In the genomic region with DNA sequence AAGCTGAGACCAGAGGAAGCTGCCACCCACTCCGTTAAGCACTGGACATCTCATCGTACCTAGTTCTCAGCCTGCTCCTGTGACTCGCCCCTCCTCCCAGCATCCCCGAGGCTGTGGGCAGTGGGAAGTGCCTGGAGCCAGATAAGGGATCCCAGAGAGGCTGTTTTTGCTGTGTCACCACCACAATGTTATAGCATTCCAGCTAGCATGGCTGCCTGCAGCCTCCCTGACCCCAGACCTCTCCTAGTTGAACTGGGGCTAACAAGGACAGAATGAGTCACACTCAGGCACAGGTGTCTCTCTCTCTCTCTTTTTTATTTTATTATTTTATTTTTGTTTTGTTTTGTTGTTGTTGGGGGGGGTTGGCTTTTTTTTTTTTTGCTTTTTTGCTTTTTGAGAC, we compare ENCODE assay signal across 18 mouse cellular contexts. TPM values are rescaled to one million over a fixed set of nuclear protein-coding genes. Genes with fewer than 3 reads are reported as not detected.
DNase-seq lines count a peak whose midpoint lies in the region; ATAC-seq and TF ChIP-seq lines count a peak whose summit lies in the region.
"Had no signal": no experiment of that assay in that cellular context is flagged by ENCODE, and none has a peak within 500 bp of the region (broad histone marks: within the 10 kb centered on the region; RNA-seq: fewer than 3 reads in every experiment).

No protein-coding gene starts in this region.

- TF ChIP-seq CTCF in gastrocnemius, adult 2 months (IDR thresholded peaks at IDR 0.05), result no peak
- TF ChIP-seq CTCF in CH12.LX (conservative IDR thresholded peaks at IDR 0.05 in 1 of 2, IDR thresholded peaks at IDR 0.05 in 1 of 2; ENCODE audit: low read depth in 2 of 2, low read length in 2 of 2), result no peak

- peaks cover 47 to 98% of the 10 kb centered on the region in 2 experiments for H3K36me3 ChIP-seq in CH12.LX (replicated peaks in 1 of 2; ENCODE audit: control insufficient read depth in 1 of 2, insufficient read depth in 1 of 2, low read length in 1 of 2)
- H3K36me3 ChIP-seq in liver, embryonic 15.5 days (replicated peaks), result 0 out of 2 replicates have a peak, but pooled peaks cover 11% of the 10 kb centered on the region
- H3K36me3 ChIP-seq: hindbrain, embryonic 15.5 days; midbrain, embryonic 12.5 days had no signal

- dilution Hi-C loops in CH12.LX (cut with MboI; ENCODE audit: extremely low pct_ligation_motif_present, extremely low pct_unique_long_range_greater_than_20kb, low sequenced_read_pairs), result no loop called here

- intact Hi-C loops in gastrocnemius, adult 2 months (cut with DNase I), result no loop called here

- TF ChIP-seq EP300 in CH12.LX (IDR thresholded peaks at IDR 0.05; ENCODE audit: low read length), result no peak

- ATAC-seq in common myeloid progenitor, adult 5-6 weeks (replicated peaks; ENCODE audit: low read depth, poor library complexity, severe bottlenecking), result peak; percentile 84
- ATAC-seq in liver, embryonic 15.5 days (ENCODE audit: insufficient read depth), result peak; percentile 35

- H3K4me3 ChIP-seq in gastrocnemius, adult 2 months, result no peak overlapping the region
- H3K4me3 ChIP-seq in CH12.LX (replicated peaks in 1 of 3; ENCODE audit: low read depth in 2 of 3, low read length in 2 of 3, poor library complexity in 1 of 3), result no peak overlapping the region
- no peak overlapping the region for H3K4me3 ChIP-seq in liver, embryonic 15.5 days (replicated peaks)
- H3K4me3 ChIP-seq: embryonic facial prominence, embryonic 13.5 days; hindbrain, embryonic 15.5 days; midbrain, embryonic 12.5 days had no signal

- no peak overlapping the region for H3K4me2 ChIP-seq in CH12.LX (ENCODE audit: insufficient read depth, low read depth, poor library complexity, severe bottlenecking)
- no peak overlapping the region for H3K4me2 ChIP-seq in liver, embryonic 15.5 days
- H3K4me2 ChIP-seq: embryonic facial prominence, embryonic 13.5 days; hindbrain, embryonic 15.5 days; midbrain, embryonic 12.5 days had no signal

- TF ChIP-seq POLR2A in CH12.LX (IDR thresholded peaks at IDR 0.05; ENCODE audit: low read depth, low read length), result no peak

- peak overlapping the region; percentile 69; the same call in 1 of the 2 replicates for H3K27ac ChIP-seq in gastrocnemius, adult 2 months
- peak overlapping the region; percentile 31; the same call in 1 of the 2 replicates for H3K27ac ChIP-seq in CH12.LX (ENCODE audit: insufficient read depth, low read depth)
- no peak overlapping the region for H3K27ac ChIP-seq in liver, embryonic 15.5 days (replicated peaks)
- H3K27ac ChIP-seq: embryonic facial prominence, embryonic 13.5 days; hindbrain, embryonic 15.5 days; midbrain, embryonic 12.5 days; stomach, postnatal 0 days had no signal

- 6% methylated on average over 4 of the region's 4 CpGs for WGBS in liver, embryonic 15.5 days (ENCODE audit: insufficient replicate concordance)

- no peaks in the 10 kb centered on the region for H3K9me3 ChIP-seq in CH12.LX (replicated peaks; ENCODE audit: low read length)
- H3K9me3 ChIP-seq in liver, embryonic 15.5 days (replicated peaks), result no peaks in the 10 kb centered on the region
- H3K9me3 ChIP-seq: embryonic facial prominence, embryonic 13.5 days; hindbrain, embryonic 15.5 days; midbrain, embryonic 12.5 days had no signal

- H3K9ac ChIP-seq in CH12.LX (ENCODE audit: insufficient read depth, low read depth), result no peak overlapping the region
- H3K9ac ChIP-seq in liver, embryonic 15.5 days, result no peak overlapping the region
- H3K9ac ChIP-seq: embryonic facial prominence, embryonic 13.5 days; hindbrain, embryonic 15.5 days; midbrain, embryonic 12.5 days had no signal

- no peaks in the 10 kb centered on the region for H3K27me3 ChIP-seq in CH12.LX (replicated peaks)
- no peaks in the 10 kb centered on the region for H3K27me3 ChIP-seq in liver, embryonic 15.5 days
- H3K27me3 ChIP-seq: embryonic facial prominence, embryonic 13.5 days; hindbrain, embryonic 15.5 days had no signal

- no peak for DNase-seq in gastrocnemius, adult 2 months
- no peak for DNase-seq in gastrocnemius, postnatal 25 days
- no peak for DNase-seq in CH12.LX (ENCODE audit: extremely low read depth)
- DNase-seq in ovary, adult 18-20 months (ENCODE audit: low spot score), result no peak
- no peak for DNase-seq in c-Kit-positive CD71-positive TER-119-positive erythroid progenitor cells, embryonic 14.5 days (ENCODE audit: low spot score)
- DNase-seq in lung, postnatal 25 days (ENCODE audit: low spot score), result no peak
- DNase-seq: adrenal gland, postnatal 10 days; cerebellum, postnatal 14 days; heart, adult 18-20 months; kidney, adult 2 months; kidney, postnatal 4 days; thymus, postnatal 4 days had no signal

- TF ChIP-seq RAD21 in CH12.LX (IDR thresholded peaks at IDR 0.05; ENCODE audit: low read depth, low read length), result no peak

- peaks cover 36 to 89% of the 10 kb centered on the region in 2 experiments for H3K4me1 ChIP-seq in CH12.LX (ENCODE audit: control insufficient read depth in 1 of 2, insufficient read depth in 2 of 2)
- H3K4me1 ChIP-seq in liver, embryonic 15.5 days (replicated peaks), result peaks cover 55% of the 10 kb centered on the region

- H3K79me2 ChIP-seq in CH12.LX (replicated peaks; ENCODE audit: control insufficient read depth, extremely low read depth, insufficient read depth, poor library complexity, severe bottlenecking), result peaks cover 49% of the 10 kb centered on the region

- in situ Hi-C loops in CH12.LX (cut with MboI; ENCODE audit: low pct_ligation_motif_present, low pct_unique_long_range_greater_than_20kb, low sequenced_read_pairs), result loop anchor here (5.0 kb wide), 1 partner anchor 37 kb away; no protein-coding TSS in a partner anchor

TF ChIP-seq in CH12.LX, 34 proteins besides CTCF, POLR2A, EP300 and RAD21:
- TF ChIP-seq ZMIZ1 (IDR thresholded peaks at IDR 0.05; ENCODE audit: low read depth, low read length) (no peak), UBTF (IDR thresholded peaks at IDR 0.05; ENCODE audit: low read depth, low read length) (no peak), ZC3H11A (IDR thresholded peaks at IDR 0.05; ENCODE audit: low read depth, low read length) (no peak), NRF1 (IDR thresholded peaks at IDR 0.05; ENCODE audit: low read depth, low read length) (no peak), MAFK (IDR thresholded peaks at IDR 0.05; ENCODE audit: insufficient replicate concordance, low read length) (no peak), MAX (IDR thresholded peaks at IDR 0.05; ENCODE audit: low read length) (no peak), POLR2AphosphoS2 (IDR thresholded peaks at IDR 0.05; ENCODE audit: low read depth, low read length) (no peak), TBP (conservative IDR thresholded peaks at IDR 0.05; ENCODE audit: low read depth, low read length) (no peak)

RNA-seq across cellular contexts. Expression of a gene that starts 10.6 kb away (rescaled TPM):
- 10 to 100 TPM in 1 of 2 experiments, 1 to 10 TPM in 1; 8.2 to 13.0 TPM for total RNA-seq in gastrocnemius, adult 2 months (2021)
- total RNA-seq in gastrocnemius, postnatal 25 days (2021), result 10 to 100 TPM; 10.3 to 10.9 TPM
- total RNA-seq in CH12.LX (2012; rRNA removed) (29.7 and 36.6 TPM in 2 replicates), CH12.LX (2014; rRNA removed) (13.5 and 13.9 TPM in 2 replicates)
- polyA plus RNA-seq in CH12.LX (2012; ENCODE audit: insufficient read length, low read depth), result 129 and 131 TPM in 2 replicates
- total RNA-seq in common myeloid progenitor, adult 5-6 weeks (2017), result 4.8 and 7.0 TPM in 2 replicates
- polyA plus RNA-seq in liver, embryonic 15.5 days (2015; fragmentation: Nextera tagmentation; extraction: Ambion mirVana), result 2.7 TPM in 2 replicates

RNA-seq across cellular contexts. Expression of a gene that starts 20.6 kb away (rescaled TPM):
- 1,000 to 10,000 TPM; 1,028 to 1,061 TPM for total RNA-seq in gastrocnemius, adult 2 months (2021)
- 100 to 1,000 TPM; 887 to 928 TPM for total RNA-seq in gastrocnemius, postnatal 25 days (2021)
- total RNA-seq in CH12.LX (2012; rRNA removed) (9.4 and 10.7 TPM in 2 replicates), CH12.LX (2014; rRNA removed) (10.2 and 11.8 TPM in 2 replicates)
- polyA plus RNA-seq in CH12.LX (2012; ENCODE audit: insufficient read length, low read depth), result 29.4 and 37.1 TPM in 2 replicates
- 33.6 and 35.4 TPM in 2 replicates for total RNA-seq in common myeloid progenitor, adult 5-6 weeks (2017)
- 13.4 TPM in 2 replicates for polyA plus RNA-seq in liver, embryonic 15.5 days (2015; fragmentation: Nextera tagmentation; extraction: Ambion mirVana)

RNA-seq across cellular contexts. Expression of a gene that starts 45.3 kb away (rescaled TPM):
- 10 to 100 TPM; 18.6 to 25.3 TPM for total RNA-seq in gastrocnemius, adult 2 months (2021)
- 10 to 100 TPM; 13.4 to 16.1 TPM for total RNA-seq in gastrocnemius, postnatal 25 days (2021)
- total RNA-seq in CH12.LX (2012; rRNA removed), result 137 and 149 TPM in 2 replicates
- 78.1 and 81.9 TPM in 2 replicates for total RNA-seq in CH12.LX (2014; rRNA removed)
- 135 and 158 TPM in 2 replicates for polyA plus RNA-seq in CH12.LX (2012; ENCODE audit: insufficient read length, low read depth)
- 198 and 209 TPM in 2 replicates for total RNA-seq in common myeloid progenitor, adult 5-6 weeks (2017)
- 106 and 114 TPM in 2 replicates for polyA plus RNA-seq in liver, embryonic 15.5 days (2015; fragmentation: Nextera tagmentation; extraction: Ambion mirVana)

Comparison
In these comparisons a context has a peak if more than half of its experiments do, and no peak if none do; other contexts are left out.
1. RNA of a gene that starts 20.6 kb away (total RNA-seq): 1,028 to 1,061 TPM in gastrocnemius, adult 2 months and 887 to 928 TPM in gastrocnemius, postnatal 25 days; 33.6 to 35.4 TPM in common myeloid progenitor, adult 5-6 weeks and 9.4 to 11.8 TPM in CH12.LX; every median in the first group is over 10 times any median in the second.